Mouse (Mus musculus) lung, postnatal 14 days (tissue): ENCODE measurements at regions not wholly inside any gene's neighbourhood (a gene's known extent, or its start where the extent isn't known, plus 50 kb on each side); places are given as distances from the start of the nearest gene placed in this dataset.

Experiments used
- DNase-seq: peaks from one replicate; pipeline ENCODE4 v3.0.0; 2021

DNA sequence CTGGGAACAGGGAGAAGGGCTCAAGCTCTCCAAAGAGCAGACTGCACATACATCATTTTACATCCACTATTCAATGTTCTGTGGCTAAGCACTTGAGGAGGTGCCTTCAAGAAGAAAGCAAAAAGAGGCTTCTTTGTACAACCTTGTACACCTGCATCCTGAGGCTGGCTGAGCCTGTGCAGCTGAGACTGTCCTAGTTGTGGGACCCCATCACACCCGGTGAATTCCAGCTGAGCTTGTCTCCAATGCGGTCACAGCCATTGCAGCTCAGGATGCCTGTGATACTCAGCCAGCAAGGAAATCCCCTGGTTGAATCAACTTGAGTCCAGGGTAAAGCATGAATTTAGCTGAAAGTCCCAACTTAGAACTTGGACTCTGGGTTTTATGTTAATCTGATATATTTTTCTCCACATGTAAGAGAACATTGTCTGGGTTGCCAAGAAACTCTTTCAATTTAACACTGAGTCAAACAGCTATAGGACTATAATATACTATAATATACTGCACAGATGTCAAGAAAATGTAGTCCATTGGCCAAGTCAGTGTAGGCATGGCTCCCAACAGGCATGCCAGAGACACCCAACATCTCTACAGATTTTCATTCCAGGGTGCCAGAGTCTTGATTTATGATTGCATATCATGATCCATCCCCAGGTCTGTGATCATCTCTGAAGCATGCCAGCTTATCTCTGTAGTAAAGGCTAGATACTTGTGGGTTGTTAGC is 599.2 kb downstream of the Pard3 start:
- DNase-seq = no peak

DNA sequence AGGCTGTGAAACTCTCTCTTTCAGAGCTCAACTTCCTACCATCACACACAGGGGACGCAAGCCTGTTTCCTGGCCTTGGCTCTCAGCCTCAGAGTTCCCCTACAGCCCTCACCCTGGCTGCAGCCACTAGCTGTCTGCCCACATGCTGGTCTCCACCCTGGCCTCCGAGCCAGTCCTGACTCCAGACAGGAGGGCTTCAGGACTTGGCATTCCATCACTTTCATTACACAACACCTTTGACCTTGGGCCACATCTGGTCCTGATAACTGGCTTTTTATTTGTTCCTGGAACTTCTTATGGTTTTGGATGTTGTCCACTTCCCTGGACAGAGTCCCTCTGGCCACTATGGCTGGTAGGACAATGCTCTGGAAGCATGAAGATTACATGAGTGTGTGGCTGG is 602.9 kb downstream of the Pard3 start:
- DNase-seq = no peak

DNA sequence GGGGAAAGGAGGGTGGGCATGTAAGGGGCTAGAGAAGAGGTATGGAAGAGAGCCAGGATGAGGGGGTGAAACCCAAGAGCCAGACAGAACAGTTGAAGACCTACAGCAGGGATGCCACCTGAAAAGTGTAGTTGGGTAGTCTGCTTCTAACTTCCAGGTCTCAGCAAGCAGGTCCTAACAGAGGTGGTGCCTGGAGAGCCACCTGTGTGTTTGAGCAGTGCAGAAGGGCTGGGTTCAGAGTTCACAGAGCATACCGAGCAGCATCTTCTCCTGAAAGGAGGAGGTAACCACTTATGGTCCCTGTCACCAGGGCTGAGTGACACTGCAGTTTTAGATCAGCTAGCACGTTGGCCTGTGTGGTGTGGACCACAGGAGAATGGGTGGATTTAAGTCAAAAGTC is 605.3 kb downstream of the Pard3 start:
- no peak for DNase-seq

DNA sequence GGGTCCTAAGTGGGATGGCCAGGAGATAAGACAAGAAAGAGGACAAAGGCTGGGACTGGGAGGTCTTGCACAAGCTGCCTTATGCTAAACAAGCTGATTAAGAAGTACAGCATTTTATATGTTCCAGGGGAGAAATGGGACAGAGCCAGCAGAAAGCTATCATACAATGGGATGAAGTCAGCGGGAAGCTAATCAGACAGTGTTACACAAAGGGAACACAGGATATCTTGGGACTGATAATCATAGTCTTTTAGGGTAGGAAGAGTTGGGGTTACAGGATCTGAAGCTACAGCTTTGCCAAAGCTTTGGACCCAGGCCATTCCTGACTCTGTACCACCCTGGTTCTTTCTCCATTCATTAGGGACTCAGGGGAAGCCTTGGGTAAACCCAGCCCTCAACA is 610.4 kb downstream of the Pard3 start:
- no peak for DNase-seq

DNA sequence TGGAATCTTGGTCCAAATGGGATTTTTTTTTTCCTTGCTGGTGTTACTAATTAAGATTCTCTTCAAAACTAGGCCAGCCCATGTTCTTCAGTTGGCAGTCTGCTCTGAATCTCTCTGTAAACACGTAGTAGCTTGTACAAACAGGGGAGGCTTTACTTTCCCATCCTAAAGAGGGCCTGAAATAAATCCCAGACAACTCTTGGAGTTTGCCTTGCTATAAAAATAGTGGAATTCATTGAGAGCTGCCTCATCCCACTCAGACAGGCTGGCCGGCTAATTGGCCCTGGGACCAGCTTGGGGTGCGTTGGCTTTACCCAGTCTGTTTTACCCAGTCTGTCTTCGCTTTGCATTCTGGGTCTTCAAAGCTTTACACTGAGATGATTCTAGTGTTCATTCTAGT is 611.7 kb downstream of the Pard3 start:
- DNase-seq = no peak

DNA sequence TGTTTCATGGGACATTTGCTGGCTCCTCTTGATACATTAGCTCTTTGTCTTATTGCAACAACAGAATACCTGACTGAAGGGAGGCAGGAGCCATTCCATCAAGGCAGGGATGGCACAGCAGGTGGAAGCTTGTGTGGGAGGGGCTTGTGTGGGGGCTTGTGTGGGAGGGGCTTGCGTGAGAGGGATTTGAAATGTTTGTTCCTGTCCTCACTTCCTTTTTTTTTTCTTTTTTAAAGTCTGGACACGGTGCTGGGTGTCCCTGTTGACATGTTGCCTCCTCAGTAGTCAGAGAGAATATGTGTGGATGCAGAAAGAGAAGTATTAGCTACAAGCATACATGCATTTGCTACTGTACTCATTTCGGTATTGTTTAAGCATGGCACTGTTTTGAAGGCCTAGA is 616.5 kb downstream of the Pard3 start:
- DNase-seq = no peak

DNA sequence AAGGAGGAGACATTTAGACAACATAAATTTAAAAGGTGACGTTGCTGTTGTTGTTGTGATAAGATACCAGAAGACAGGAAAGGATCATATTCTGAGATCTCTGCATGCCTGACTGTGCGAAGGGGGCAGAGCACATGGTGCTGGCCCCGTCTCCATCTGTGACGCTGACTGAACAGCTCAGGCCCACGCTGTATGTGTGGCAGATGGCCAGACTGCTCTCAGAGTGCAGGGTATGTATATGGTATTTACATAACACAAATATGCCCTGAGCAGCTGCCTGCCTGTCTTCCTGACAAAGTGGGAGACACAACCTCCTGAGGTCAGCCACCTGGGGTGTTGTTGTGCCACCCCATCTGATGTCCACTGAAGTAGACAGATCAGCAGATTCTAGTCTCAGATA is 620.5 kb downstream of the Pard3 start:
- no peak for DNase-seq

DNA sequence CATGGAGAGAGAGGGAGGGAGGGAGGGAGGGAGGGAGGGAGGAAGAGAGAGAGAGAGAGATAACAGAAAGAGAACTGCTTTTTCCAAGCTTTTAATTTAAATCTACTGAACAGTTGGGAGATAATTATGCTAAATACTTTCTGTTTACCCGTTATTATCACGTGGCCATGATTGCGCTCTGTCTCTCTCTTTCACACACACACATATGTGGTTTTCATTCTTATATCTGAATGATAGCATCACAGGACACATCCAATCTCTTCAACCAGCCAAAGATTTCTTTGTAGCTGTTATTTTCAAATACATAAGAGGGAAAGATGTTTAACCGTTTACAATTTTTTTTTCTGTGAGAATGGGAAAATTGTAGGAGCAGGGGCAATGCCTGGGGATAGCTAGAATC is 627.1 kb downstream of the Pard3 start:
- DNase-seq = no peak

DNA sequence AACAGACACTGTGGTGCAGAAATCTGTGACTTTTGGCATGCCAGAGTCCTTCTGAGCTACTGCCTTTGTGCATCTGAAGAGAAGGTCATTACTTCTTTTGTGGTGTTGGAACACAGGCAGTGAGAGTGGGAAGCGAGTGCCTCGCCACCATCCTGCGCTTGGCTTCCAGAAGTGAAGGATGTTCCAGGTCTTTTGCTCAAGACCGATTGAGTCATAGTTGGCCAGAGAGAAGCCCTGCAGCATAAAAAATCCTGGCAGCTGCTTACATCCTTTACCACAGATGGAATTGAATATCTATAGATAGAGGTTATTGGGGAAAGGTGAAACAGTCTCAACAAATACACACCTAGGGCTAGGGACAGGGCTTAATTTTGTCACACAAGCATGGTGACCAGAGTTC is 634.7 kb downstream of the Pard3 start:
- DNase-seq = peak; percentile 28

DNA sequence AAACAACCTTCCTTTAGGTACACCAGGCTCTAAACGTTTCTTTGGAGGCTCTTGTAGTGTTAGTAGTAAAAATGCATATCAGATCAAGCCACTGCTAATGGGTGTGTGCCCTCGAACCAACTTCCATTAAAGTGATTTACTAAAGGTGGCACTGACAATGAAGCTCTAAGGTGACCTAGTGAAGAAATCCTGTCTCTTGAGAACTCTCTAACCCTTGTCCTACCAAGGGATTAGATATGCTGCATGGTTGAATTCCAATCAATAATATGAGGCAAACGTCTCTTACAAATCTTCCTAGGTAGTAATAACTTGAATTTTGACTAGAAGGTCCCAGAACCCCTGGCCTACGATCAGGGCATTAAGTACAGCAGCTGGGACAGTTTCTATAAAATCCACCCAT is 640.7 kb downstream of the Pard3 start:
- no peak for DNase-seq

DNA sequence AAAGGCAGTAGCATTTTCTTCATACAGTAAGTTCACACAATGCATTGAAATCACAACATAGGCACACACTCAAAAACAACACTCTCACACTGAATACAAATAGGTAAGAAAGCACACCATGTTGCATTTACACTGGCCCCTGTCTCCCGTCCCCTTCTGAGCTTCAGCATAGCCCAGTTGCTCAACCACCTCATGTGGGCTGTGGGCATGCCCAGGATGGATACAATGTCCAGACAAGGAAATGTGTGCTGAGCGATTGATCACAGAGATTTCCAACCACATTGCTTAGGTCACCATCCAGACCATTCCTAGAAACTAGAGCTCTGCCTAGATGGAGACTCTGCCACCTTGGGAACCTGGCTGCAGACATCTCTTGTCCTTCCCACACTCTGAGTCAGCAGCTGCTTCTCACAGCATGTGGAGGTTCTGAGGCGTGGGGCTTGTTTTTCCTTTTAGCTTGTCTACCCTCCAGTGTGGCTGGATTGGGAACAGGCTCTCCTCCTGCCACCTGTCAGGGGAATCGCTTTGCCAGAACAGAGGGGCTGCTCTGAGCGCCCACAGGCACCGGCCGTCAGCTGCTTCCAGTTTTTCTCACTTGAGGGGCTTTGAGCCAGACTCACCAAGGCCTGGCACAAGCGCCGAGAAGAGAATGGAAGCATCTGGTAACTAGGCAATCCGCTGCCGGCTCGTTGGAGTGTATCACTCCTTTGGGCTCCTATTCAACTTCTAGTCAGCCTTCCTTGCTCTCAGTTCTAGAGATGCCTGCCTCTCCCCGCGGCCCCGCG is 642.5 kb downstream of the Pard3 start:
- DNase-seq = peak; percentile 43

DNA sequence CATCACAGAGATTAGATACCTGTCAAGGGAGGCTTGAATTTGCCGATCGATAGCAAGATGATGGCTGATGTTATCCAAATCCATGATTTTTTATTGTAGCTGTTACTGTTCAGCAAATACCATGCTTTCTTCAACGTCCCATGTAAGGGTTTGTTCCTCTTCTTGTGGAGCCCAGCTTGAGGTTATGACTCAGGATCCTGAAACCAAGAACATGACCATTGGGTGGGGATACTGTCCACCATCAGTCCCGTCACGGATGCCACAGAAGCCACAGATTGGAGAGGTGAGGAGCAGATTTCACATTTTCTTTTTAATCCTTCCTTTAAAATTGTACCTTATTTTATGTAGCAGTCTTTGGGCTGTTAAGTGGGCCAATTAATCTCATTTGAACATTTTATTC is 645.7 kb downstream of the Pard3 start:
- DNase-seq = no peak

DNA sequence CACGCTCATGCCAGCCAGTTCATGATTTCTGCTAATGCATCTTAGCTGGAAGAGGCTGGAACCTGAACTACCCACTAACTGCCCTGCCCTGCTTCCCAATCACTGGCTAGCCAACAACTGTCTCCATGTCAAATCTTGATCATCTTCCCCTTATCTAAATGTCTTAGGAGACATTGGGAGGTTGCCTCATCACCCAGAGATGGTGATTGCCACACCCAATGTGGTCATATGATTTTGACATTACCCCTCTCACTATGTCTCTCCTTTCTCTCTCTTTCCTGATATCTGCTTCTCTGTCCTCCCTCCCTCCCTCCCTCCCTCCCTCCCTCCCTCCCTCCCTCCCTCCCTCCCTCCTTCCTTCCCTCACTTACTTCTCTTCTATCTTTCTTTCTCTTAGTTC is 643.3 kb upstream of the Nrp1 start:
- no peak for DNase-seq

DNA sequence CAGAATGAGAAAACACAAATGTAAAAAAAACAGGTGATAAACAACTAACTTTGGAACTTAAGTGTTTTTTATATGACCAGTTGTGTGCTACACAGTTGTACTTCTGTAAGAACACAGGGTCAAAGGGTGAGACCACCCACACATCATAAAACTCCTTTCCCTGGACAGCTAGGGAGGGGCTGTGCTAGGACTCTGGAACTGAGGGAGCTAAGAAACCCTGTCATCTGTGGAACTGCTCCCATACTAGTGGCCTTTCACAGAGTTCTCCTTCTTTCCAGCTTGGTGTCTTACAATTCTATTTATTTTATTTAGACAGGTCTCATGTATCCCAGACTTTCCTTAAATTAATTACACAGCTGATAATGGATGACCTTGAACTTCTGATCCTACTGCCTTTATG is 640.4 kb upstream of the Nrp1 start:
- no peak for DNase-seq

DNA sequence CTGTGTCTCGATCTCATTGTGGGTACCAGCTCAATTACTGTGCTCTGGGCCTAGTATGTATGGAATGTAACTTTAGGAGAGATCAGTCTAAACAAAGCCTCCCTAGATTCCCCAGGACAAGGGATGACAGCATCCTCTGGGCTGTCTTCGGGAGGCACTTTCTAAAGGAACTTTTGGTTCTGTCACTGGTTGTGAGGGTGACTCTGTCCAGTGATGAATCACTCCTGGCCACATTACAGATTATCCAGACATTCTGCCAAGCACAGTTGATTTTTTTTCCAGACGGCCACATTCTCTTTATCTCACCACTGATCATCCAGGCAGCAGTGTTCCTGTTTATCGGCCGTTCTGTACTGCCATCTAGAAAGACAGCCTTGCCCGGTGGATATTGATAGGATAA is 638.5 kb upstream of the Nrp1 start:
- peak; percentile 35 for DNase-seq

DNA sequence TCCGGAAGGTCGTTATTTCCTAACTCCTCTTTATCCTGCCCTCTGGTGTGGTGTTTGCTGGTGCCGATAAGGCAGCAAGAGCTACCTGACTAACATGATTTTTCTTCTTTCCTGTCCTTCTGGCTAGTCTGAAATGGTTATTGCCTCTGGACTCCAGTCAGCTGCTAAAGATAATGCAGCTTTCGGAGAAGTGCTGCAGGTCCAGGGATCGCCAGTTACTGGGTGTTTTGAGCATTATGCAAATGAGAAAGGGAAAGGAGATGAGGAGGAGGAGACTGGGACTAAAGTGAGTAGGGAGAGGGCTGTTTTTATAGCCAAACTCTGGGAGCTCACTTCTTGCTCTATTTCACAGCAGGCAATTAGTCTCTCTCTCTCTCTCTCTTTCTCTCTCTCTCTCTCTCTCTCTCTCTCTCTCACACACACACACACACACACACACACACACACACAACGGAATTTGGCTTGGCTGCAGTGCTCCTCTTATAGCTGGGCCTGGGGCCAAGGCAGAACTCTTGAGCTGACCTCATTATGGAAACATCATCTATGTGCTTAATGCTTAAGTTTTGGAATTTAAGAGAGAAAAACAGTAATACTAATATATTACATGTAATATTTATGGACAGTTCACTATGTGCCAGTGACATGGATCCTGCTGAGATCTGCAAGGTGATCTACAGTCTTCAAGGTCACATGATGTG is 637.7 kb upstream of the Nrp1 start:
- peak; percentile 13 for DNase-seq

DNA sequence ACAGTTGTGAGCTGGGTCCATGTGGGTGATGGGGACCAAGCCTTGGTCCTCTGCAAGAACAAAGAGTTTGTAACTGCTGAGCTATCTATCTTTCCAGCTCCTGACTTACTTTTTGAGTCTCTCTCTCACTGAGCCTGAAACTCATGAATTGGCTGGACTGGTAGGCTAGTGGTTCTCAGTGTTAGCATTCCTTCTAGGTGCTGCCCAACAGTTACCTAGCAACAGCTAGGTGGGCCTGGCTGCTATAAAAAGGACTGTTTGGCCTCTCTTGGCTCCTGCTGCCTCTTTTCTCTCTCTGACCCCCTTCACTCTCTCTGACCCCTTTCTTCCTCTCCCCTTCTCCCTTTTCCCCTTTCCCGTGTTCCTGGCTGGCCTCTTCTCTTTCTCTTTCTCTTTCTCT is 636.8 kb upstream of the Nrp1 start:
- no peak for DNase-seq

DNA sequence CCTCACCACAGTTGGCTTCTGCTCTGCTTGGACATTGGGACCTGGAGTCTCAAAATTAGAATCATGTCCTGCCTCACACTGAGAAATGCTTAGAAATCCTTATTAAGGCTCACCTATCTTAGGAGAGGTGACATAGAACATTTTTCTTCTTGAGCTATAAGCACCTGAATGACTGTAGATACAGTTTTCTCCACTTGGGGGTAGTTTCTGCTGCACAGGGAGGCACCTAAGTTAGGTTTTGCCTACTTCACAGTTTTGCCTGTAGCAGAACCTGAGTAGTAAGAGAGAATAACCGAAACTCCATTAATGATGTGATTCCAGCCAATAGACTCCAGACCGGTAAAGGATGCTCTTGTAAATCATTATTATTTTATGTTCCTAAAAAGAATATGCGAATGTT is 624.3 kb upstream of the Nrp1 start:
- DNase-seq = no peak

DNA sequence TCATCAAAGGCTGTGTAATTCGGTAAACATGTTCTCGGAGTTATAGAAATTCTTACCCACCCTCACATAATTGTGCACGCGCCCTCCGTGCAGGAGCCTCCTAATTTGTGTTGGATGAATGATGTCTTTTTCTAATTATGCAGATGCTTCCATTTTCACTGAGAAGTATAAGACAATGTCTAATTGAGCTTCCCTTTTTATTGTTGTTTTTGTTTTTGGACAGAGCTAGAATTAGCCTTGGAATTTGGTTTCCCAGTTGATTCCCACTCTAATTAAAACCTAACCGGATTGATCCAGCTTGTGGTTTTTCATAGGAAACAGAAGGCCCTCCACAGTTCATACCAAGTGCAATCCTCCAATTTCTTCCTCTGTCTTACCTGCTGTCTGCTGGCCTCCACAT is 616.2 kb upstream of the Nrp1 start:
- DNase-seq = no peak

DNA sequence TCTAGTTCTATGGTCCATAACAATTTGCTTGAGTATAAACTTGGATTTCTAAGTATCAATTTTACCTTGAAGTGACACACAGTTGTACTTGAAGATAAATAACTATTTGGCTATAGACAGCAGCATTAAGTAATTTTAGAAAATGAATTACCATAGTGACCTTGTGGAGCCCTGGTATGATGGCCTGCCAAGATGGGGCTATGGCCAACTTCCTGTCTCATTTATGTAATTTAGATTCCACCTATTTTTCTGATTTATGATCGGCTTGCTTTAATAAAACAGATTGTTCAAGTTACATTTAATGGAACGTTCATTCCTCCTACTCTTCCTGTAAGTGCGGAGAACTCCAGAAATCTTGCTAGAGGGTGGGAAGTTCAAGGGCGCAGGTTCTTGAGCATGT is 613.2 kb upstream of the Nrp1 start:
- no peak for DNase-seq

DNA sequence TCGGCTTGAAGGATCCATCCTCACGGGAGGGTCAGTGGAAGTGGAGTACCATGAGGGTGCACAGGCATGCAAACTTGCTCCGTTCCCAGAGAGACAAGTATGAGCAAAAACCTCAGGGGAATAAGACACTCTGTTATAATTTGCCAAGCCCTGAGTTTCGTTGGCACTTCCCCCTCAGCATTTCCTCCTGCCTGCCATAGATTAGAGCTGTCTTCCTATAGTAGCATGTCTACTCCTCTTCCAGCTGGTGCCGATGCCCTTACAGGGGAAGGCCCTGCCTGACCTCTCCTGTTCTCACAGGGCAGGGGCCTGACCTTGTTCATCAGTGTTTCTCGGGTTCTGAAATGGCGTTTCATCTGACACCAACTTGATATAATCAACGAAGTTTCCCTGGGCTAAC is 611.9 kb upstream of the Nrp1 start:
- DNase-seq = no peak

DNA sequence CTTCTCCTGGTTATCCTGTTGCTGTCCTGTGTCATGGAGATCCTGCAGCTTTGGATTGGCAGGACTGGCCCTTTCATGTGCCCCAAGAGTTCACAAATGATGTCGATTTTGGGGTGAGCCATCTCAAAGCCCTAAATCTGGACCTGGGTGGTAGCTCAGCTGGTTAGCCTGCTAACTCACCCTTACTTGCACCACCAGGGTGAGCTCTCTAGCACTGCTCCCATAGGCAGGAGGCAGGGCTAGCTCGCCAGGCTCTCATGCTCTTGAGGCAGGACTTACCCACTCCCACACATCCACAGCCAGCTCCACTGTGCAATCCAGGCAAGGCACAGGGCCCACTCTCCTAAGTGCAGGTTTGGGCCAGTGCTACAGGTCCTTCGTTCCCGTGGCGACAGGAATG is 605.5 kb upstream of the Nrp1 start:
- DNase-seq = no peak

DNA sequence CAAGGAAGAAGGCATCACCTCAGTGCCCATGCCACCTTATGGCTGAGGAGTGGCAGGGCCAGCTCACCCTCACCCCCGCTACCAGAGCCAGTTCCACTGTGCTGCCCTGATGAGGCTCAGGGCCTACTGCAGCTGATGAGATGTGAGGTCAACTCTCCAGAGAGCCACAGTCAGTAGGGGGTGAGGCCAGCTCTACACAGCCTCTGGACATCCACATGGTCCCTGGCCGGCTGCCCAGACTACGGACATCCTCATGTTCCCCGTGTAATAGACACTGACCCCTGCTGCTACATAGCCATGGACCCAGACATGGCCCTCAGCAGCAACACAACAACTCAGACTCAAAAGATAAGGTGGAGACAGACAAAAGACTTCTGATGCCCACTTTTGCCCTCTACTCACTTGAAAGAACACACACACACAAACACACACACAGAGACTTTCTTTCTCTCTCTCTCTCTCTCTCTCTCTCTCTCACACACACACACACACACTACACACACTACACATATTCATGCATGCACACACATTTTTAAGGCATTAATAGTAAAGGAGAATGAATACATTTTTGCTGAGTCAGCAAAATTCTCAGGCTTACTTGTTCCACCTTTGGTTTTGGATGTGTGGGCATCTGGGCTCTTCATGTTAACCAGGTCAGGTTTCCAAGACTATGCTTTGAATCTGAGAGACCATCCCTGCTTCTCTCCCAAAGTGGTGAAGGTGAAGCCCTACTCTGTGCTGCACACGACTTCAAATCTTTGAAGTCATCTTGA is 604.4 kb upstream of the Nrp1 start:
- peak; percentile 37 for DNase-seq
